Mouse (Mus musculus) gastrocnemius, postnatal 14 days (tissue): ENCODE measurements at regions not wholly inside any gene's neighbourhood (a gene's known extent, or its start where the extent isn't known, plus 50 kb on each side); places are given as distances from the start of the nearest gene placed in this dataset.

Source experiments
- DNase-seq: peaks from one replicate; pipeline ENCODE4 v3.0.0; 2021; ENCODE audit warnings: mixed read lengths
- intact Hi-C: fragments of 180-260 bp; cut with DNase I; formaldehyde crosslinking; loops from one replicate; pipeline ENCODE4 v1.15.1; 2025; ENCODE audit warnings: low total_unique reads

DNA sequence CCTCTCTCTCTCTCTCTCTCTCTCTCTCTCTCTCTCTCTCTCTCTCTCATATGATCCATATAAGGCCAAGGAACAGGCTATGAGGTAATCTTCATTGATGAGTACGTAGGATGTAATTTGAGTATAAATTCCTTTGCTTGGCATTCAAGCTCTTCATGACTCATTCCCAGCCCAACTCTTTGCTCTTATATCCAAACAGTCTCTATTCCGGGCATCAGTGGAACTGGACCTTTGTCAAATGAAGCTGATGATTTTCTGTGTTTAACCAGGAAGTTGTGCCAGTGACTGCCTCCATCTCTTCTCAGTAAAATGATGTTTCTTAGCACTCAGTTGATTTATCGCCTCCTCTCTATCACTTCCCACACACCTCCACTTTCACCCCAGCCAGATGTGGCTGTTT, 132.4 kb upstream of the Nmur2 start:
- DNase-seq = no peak
- intact Hi-C loops = no loop called here

DNA sequence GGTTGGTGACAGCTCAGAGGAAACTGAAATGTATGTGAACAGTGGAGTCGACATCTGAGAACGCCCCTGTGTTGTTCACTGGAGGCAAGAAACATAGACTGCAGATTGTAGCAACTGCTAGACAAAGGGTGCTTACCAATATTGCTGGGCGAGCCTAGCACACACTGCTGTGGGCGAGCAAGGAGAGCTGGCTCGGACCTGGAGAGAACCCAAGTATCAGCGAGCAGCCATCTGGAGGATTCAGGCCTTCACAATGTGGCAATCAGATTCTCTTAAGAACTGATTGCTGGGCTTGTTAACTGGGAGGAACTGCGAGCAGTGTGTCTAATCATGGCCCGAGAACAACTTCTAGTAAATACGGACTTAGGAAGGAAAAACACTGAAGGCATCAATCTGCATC, 128.8 kb upstream of the Nmur2 start:
- no peak for DNase-seq
- intact Hi-C loops = no loop called here

DNA sequence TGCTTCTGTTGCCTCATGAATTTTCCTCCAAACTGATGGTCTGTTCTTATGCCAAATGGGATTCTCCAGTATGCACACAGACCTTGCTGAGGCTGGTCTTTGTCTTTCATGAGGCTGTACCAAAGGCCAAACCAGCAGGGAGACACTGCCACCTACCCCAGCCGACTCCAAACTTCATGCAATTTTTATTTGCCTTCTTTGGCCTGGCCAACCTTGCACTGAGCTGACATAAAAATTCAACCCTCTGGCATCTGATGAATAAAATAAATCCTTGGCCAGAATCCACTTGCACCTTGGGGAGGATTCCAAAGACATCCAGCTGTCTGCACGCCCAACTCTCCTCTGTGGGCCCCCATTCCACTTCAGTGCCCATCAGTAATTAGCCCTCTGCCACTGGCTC, 126.0 kb upstream of the Nmur2 start:
- intact Hi-C loops = no loop called here
- no peak for DNase-seq

DNA sequence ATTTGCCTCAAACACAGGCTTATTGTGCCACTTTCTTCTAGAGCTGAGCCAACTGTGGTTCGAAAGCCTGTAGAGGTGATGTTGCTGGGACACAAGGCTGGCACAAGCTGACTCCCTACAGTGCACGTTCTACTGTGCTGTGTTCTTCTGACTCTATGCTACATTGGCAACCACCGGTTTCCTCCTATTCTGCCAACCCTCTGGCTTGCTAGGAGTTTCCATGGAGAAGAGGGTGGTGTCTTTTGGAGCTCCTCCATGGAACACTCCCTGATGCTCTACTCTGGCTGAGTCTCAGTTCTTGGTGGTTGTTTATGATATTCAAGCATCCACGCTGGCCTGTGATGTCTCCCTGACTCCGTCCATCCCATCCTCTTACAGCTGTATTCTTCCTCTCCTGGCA, 124.9 kb upstream of the Nmur2 start:
- intact Hi-C loops = no loop called here
- no peak for DNase-seq

DNA sequence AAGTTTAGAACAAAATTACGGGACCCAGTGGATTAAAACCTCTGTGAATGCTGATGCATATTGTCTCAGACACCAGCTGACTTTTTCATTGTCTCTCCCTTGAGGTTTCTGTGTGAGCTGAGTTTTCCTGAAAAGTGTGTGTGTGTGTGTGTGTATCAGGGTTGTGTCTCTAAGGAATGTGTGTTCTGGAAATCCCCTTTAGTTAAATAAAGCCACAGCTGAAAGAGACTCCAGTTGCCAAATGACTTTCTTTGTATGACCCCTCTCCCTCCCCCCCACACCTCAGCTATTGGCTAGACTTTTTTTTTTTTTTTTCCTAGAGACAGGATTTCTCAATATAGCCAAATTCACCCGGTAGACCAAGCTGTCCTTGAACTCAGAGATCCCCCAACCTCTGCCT, 119.5 kb upstream of the Nmur2 start:
- intact Hi-C loops = no loop called here
- no peak for DNase-seq

DNA sequence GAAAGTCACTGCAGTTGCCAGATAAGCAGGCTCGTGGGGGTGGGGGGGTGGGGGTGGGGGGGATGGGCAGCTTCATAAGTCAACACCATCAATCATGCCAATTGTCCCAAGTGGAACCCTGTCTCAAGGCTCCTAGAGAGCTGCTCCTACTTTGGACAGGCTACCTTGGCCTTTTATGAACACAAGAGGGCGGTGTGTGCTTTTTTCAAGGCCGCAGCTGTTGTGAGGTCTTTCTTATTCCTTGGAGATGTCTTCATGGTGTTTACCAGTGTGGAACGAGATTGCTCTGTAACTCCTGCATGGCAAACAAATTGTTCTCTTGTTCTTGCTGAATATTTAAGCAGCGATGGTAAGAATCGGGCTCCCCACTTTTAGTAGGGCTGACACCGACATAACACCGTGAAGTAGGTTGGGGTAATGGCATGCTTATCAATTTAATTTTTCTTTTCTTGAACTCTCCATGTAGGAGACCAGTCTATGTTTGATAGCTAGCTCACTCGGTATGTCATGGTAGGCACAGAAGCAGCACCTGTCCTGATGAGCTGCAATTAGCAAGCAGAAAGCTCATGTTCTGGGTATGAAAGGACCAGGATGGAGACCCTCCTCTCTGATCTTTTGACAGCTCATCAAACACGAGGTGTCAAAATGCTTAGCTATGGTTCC, 118.7 kb upstream of the Nmur2 start:
- DNase-seq = peak; percentile 12
- intact Hi-C loops = no loop called here

DNA sequence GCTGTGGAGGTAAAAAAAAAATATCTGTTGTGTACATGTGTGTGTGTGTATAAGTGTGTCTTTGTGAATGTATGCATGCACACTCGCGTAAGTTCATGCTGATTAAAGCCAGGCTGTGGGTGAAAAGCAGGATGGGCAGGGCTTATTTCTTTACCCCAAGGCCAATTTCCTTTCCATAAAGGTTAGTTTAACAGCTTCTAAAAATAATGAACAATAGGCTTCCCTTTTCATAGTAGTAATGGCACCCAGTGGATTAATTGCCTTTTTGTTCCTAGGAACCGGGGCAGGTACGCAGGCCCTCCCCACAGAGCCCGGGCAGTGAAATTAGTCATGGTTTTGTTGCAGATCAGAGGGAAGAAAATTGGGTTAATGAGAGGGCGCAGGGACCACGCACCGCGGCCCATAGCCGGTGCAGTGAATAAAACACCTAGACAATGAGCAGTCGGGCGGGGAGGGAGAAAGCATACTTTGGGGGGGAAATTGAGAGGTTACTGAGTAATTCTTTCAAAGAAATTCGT, 110.1 kb upstream of the Nmur2 start:
- DNase-seq = no peak
- intact Hi-C loops = no loop called here

DNA sequence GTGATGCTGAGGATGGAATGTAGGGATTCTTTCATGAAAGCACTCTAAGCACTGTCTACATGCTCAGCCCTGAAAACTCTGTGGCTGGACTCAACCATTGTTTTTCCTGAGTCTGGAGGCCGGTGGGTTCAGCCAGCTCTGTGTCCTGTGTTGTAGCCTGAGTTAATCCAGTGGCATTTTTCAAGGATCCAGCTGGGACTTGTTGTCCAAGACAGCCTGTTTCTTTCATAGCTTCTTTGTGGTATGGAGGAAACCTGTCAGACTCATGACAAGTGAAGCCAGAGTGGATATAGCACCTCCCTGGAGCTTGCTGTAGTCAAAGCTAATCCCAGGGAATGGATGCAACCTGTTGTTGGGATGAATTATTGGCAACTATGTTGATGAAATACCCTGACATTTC, 108.9 kb upstream of the Nmur2 start:
- no peak for DNase-seq
- intact Hi-C loops = no loop called here

DNA sequence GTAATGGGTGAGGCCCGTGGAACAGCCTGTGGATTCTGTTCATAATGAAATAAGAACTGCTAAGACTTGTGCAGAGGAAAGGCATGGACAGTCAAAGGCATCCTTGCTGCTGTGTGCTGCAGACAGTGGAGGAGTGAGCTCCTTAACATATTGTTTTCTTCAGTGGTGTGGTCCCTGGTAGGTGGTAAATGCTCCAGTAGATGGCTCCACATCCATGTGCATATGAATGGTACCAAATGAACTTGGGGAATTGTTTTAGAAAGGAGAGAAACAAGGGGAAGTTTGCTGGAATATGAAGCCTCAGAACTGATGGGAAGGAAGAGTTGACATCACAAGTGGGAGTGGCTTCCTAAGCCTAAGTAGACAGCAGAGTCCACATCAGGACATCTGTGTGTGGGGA, 108.1 kb upstream of the Nmur2 start:
- intact Hi-C loops = no loop called here
- DNase-seq = no peak

DNA sequence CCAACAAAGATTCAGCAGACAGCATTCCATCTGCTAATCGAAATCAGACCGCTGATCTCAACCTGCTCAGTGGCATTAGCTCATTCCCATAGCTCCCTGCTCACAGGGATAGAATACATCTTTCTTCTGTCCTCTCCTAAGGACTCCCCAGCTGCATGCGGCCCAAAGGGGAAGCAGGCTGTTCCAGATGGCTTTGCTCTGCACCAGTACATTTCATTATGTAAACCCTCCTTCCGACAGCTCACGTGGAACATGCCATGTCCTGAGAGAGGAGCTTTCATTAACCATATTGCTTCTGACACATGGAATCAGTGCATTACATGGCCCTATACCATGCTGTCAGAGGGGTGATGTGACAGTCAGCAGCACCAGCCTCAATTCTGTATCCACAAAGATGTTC, 105.9 kb upstream of the Nmur2 start:
- intact Hi-C loops = no loop called here
- no peak for DNase-seq

DNA sequence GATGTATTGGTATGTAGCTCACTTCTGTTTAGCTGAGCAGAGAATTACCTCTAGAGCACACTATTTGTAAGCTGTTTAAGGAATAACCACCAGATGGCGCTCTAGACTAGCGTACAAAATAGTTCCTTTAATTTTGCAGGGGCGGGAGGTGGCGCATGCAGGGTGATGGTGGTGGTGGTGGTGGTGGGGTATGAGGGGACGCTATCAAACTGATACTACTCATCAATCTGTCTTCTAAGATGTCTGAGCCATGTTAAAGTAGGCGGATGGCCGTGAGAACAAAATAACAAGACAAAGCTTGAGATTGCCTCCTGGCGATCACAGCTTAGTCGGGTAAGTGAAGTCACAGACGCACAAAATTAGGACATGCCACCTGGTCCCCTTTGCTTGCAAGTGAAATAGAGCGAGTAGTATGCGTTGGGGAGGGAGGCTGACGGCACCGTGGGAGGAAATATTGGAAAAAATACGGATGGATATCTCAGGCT, 90.6 kb upstream of the Nmur2 start:
- intact Hi-C loops = loop anchor here (10.0 kb wide), 1 partner anchor 1333 kb away; no protein-coding TSS in a partner anchor
- DNase-seq = no peak

DNA sequence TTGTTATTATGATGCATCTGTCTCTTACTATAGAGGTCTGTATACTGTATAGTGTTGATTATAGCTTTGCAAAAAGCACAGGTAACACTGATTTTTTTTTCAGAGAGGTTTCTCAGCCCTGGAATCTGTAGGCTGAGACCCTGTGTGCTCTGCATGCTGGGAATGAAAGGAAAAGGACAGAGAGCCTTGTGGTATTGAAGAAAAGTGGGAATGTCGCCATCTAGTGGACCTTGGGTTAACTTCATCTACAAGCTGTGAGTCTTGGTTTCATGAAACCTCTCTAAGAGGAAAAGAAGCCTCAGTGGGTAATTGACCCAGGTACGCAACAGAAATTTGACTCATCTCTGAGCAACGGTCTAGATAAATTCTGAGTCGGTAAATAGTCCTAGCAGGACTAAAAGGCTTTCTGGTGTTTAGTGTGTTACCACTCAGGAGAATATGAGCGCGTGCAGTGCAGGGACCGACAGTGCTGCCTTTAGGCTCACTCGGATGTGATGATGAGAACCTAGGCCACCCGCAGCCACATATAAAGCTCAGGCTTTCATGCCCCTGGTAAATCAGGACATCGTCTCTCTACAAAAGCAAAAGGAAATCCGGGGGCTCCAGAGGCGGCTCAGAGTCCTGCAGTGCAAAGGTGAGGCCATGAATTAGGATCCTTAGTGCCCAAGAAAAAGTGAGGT, 75.9 kb upstream of the Nmur2 start:
- intact Hi-C loops = no loop called here
- no peak for DNase-seq

DNA sequence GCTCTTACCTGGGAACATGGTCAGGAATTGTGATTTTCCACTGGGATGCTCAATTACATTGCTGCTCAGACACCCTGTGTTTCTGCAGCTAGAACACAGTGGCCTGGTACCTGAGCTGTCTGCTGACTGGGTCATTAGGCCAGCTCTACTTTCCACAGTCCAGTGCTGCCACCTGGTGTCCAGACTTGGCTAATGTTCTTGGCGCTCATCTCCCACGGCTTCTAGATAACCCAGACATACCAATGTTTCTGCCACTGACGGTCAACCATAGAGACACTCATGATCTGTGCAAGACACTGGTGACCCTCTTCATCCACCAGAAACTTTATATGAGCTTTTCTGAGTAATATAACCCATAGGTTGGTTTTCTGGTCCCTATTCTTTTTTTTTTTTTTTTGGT, 67.1 kb upstream of the Nmur2 start:
- peak; percentile 61 for DNase-seq
- intact Hi-C loops = no loop called here

DNA sequence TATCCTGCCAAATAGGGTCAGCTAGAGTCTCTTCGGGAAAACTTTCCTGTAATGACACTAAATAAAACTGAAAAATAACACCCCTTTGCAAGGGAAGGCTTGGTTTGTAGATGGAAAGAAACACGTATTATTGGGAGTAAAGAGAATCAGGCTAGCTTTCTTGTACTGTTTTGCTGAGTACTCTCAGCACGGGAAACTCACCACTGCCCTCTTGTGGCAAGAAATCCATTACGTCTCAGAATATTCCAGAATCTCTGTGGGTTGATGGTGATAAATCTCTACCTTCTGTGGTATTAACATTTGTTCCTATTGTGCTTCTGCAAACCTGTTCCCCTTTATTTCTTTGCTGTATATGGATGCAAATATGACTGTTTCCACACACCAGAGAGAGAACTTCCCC, 64.8 kb upstream of the Nmur2 start:
- peak; percentile 15 for DNase-seq
- intact Hi-C loops = no loop called here

DNA sequence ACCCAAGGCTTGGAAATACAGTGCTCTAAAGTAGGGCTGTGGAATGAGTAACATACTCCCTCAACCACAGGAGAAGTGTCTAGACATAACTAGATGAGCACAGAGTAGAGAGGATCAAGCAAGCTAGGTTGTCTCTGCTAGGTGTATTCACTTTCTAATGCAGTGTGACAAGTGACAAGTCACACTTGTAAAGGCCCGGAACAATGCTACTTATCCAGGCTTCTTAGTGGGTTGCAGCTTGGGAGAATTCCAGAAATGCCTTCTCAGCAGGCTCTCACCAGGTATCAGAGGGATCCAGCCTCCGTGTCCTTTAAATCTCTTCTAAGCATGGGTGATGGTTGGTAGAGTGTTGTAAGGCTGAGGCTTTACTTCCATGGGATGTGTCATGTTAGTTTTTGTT, 52.1 kb upstream of the Nmur2 start:
- intact Hi-C loops = no loop called here
- no peak for DNase-seq
